Mouse (Mus musculus) limb, embryonic 13.5 days (tissue): ENCODE measurements around the gene Opn3. TPM values are rescaled to one million over a fixed set of nuclear protein-coding genes. Genes with fewer than 3 reads are reported as not detected.

Experiments
- ATAC-seq: fragments of 200-750 bp; cut with Nextera tagmentation; 2 replicates; pipeline ENCODE4 v1.8.0; 2017; ENCODE audit warnings: low read depth, moderate number of reproducible peaks, moderate TSS enrichment; ENCODE audit not compliant: low FRiP score
- H3K27ac ChIP-seq: fragments of 300-500 bp; sonication (generic); 2 replicates; pipeline ENCODE4 v1.5.1; 2015; ENCODE audit warnings: inconsistent platforms, mild to moderate bottlenecking, moderate library complexity
- H3K27me3 ChIP-seq: fragments of 300-500 bp; sonication (generic); 2 replicates; pipeline ENCODE4 v1.6.1; 2015; ENCODE audit warnings: mild to moderate bottlenecking, inconsistent platforms
- H3K36me3 ChIP-seq: fragments of 300-500 bp; sonication (generic); 2 replicates; pipeline ENCODE4 v1.6.1; 2015; ENCODE audit warnings: inconsistent platforms, mild to moderate bottlenecking, moderate library complexity
- H3K4me1 ChIP-seq: fragments of 300-500 bp; sonication (generic); 2 replicates; pipeline ENCODE4 v1.6.1; 2015; ENCODE audit warnings: inconsistent platforms
- H3K4me2 ChIP-seq: fragments of 300-500 bp; sonication (generic); replicated peaks from 2 replicates; pipeline ENCODE4 v1.6.1; 2015; ENCODE audit warnings: inconsistent platforms, mild to moderate bottlenecking, moderate library complexity
- H3K4me3 ChIP-seq: fragments of 300-500 bp; sonication (generic); 2 replicates; pipeline ENCODE4 v1.5.1; 2015; ENCODE audit warnings: moderate library complexity, mild to moderate bottlenecking, inconsistent platforms
- H3K9ac ChIP-seq: fragments of 300-500 bp; sonication (generic); 2 replicates; pipeline ENCODE4 v1.6.1; 2015; ENCODE audit warnings: mild to moderate bottlenecking, inconsistent platforms
- H3K9me3 ChIP-seq: fragments of 300-500 bp; sonication (generic); 2 replicates; pipeline ENCODE4 v1.6.1; 2016; ENCODE audit warnings: inconsistent platforms
- WGBS: fragments of 180-500 bp; shearing (Covaris S2); methylation state at CpG from one replicate; pipeline ENCODE4 v1.1.7; 2015; 5-methylcytosine and 5-hydroxymethylcytosine counted together
- polyA plus RNA-seq: library from polyadenylated mRNA; unstranded; fragments of >200 nt; fragmentation: Nextera tagmentation; extraction: Ambion mirVana; gene quantifications from 2 replicates; pipeline ENCODE4 v1.2.1, GENCODE M21; 2015

Opn3 gene
- polyA plus RNA-seq, 1 experiment from 2014 or later = 5.8 TPM

GRCm38 (mm10) chr1:175619814-175620431 is 72.7 kb downstream of the Opn3 start, which contains the start of gene Kmo:
Gene Kmo, plus strand, starts transcription at chr1:175620381.
- Histone ChIP-seq H3K27me3 (no peaks in the 10 kb centered on the region), H3K27ac (no peak within 1 kb of the TSS), H3K4me3 (no peak within 1 kb of the TSS), H3K4me2 (no peak within 1 kb of the TSS), H3K9me3 (no peaks in the 10 kb centered on the region), H3K9ac (no peak within 1 kb of the TSS), H3K36me3 (peaks cover 37% of the 10 kb centered on the region), H3K4me1 (peaks cover 13% of the 10 kb centered on the region)
- no peak for ATAC-seq
- 91% methylated on average over 13 of the region's 13 CpGs for WGBS

DNA sequence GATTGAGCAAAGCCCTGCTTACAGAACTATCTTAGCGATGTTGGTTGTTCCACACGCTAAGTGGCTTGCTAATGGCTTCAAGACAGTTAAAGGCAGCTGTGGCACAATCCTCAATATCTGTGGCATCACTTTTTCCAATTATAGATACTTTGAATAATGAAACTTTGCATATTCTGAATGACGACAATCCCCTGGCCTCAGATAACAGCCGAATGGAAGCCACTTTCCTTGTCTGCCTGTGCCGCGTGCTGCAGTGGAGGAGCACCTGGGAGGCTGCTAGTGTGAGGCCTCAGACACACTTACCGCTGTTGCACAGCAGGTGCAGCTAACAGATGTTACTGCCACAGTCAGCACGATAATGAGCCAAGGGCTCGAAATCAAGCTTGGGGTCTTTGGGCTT is 77.6 kb downstream of the Opn3 start:
- H3K9ac ChIP-seq = no peak overlapping the region
- H3K36me3 ChIP-seq = peaks cover 73% of the 10 kb centered on the region
- no peaks in the 10 kb centered on the region for H3K27me3 ChIP-seq
- 90% methylated on average over 9 of the region's 9 CpGs for WGBS
- H3K4me3 ChIP-seq = no peak overlapping the region
- H3K9me3 ChIP-seq = no peaks in the 10 kb centered on the region
- no peak for ATAC-seq
- no peaks in the 10 kb centered on the region for H3K4me1 ChIP-seq
- H3K4me2 ChIP-seq = no peak overlapping the region
- no peak overlapping the region for H3K27ac ChIP-seq

Other genes with a start within 250 kb of the Opn3 start
- gene Rgs7, start 200.3 kb downstream of the Opn3 start, polyA plus RNA-seq = 0.40 and 0.52 TPM in 2 replicates
- 0.22 and 0.31 TPM in 2 replicates for gene Kmo, start 72.4 kb downstream of the Opn3 start, polyA plus RNA-seq
- gene Fh1, start 67.1 kb downstream of the Opn3 start, polyA plus RNA-seq = 101 and 111 TPM in 2 replicates
- 1.4 and 1.7 TPM in 2 replicates for gene Chml, start 125 bp upstream of the Opn3 start, polyA plus RNA-seq
- gene Wdr64, start 5.8 kb upstream of the Opn3 start, polyA plus RNA-seq = not detected in 2 replicates
- 72.2 and 74.6 TPM in 2 replicates for gene Exo1, start 187.8 kb upstream of the Opn3 start, polyA plus RNA-seq
- gene Gm38100, start 227.6 kb upstream of the Opn3 start, polyA plus RNA-seq = 0.10 and 0.14 TPM in 2 replicates